41 mouse cellular contexts compared by ENCODE assay signal in the genomic region with DNA sequence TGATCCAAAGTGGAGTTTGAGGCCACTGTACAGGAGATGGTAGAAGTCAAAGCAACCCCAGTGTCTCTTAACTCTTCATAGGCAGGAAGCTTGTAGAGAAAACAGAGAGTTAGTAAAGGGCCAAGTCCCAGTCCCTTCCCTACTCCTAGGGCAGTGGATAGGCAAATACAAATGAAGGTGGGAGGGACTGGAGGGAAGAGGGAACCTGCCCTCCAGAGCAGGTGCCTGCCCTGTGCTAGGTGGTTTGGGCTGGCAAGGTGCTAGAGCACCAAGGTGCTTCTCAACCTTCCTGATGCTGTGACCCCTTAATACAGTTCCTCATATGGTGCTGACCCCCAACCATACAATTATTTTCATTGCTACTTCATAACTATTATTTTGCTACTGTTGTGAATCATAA. TPM values are rescaled to one million over a fixed set of nuclear protein-coding genes. Genes with fewer than 3 reads are reported as not detected.
"Had no signal": no experiment of that assay in that cellular context is flagged by ENCODE, and none has a peak within 500 bp of the region (broad histone marks: within the 10 kb centered on the region; RNA-seq: fewer than 3 reads in every experiment).

No protein-coding gene starts in this region.

- H3K36me3 ChIP-seq: heart, embryonic 10.5 days; heart, embryonic 12.5 days; heart, embryonic 13.5 days; heart, embryonic 15.5 days; hindbrain, embryonic 10.5 days; hindbrain, embryonic 12.5 days; hindbrain, embryonic 13.5 days; hindbrain, embryonic 15.5 days; intestine, embryonic 15.5 days; kidney, embryonic 15.5 days had no signal

- ATAC-seq: hindbrain, embryonic 16.5 days; hindbrain, postnatal 0 days; inflammation-experienced regulatory T-cells, adult 6 months; intestine, embryonic 15.5 days; intestine, embryonic 16.5 days; intestine, postnatal 0 days had no signal

- H3K4me3 ChIP-seq: heart, adult 2 months; heart, embryonic 10.5 days; heart, embryonic 12.5 days; heart, embryonic 13.5 days; heart, embryonic 15.5 days; hindbrain, embryonic 10.5 days; hindbrain, embryonic 12.5 days; hindbrain, embryonic 13.5 days; hindbrain, embryonic 15.5 days; intestine, embryonic 15.5 days; kidney, embryonic 15.5 days; layer of hippocampus, adult 2 months had no signal

- H3K27ac ChIP-seq: heart, adult 2 months; heart, embryonic 10.5 days; heart, embryonic 13.5 days; heart, embryonic 15.5 days; hindbrain, embryonic 10.5 days; hindbrain, embryonic 12.5 days; hindbrain, embryonic 13.5 days; hindbrain, embryonic 14.5 days; hindbrain, embryonic 15.5 days; hindbrain, postnatal 0 days; intestine, embryonic 15.5 days; kidney, embryonic 15.5 days; kidney, postnatal 0 days; layer of hippocampus, adult 2 months had no signal

- DNase-seq: heart, adult 2 months; heart, postnatal 10 days; heart, postnatal 36 days; heart, postnatal 4 days; kidney, adult 11 months; kidney, adult 18-20 months; kidney, adult 2 months; kidney, adult 8-10 months; kidney, adult 9 months; kidney, postnatal 10 days; kidney, postnatal 14 days; kidney, postnatal 25 days; kidney, postnatal 36 days; kidney, postnatal 4 days; layer of hippocampus, adult 9-11 months; layer of hippocampus, postnatal 36 days had no signal

- H3K4me1 ChIP-seq: intestine, embryonic 15.5 days; kidney, embryonic 15.5 days had no signal

- H3K9ac ChIP-seq: heart, embryonic 12.5 days; heart, embryonic 13.5 days; heart, embryonic 15.5 days; hindbrain, embryonic 12.5 days; hindbrain, embryonic 13.5 days; hindbrain, embryonic 14.5 days; hindbrain, embryonic 15.5 days; intestine, embryonic 15.5 days; kidney, embryonic 15.5 days had no signal

- H3K9me3 ChIP-seq: heart, embryonic 10.5 days; heart, embryonic 12.5 days; heart, embryonic 13.5 days; heart, embryonic 15.5 days; hindbrain, embryonic 10.5 days; hindbrain, embryonic 12.5 days; hindbrain, embryonic 13.5 days; hindbrain, embryonic 15.5 days; intestine, embryonic 15.5 days; kidney, embryonic 15.5 days had no signal

- H3K27me3 ChIP-seq: heart, embryonic 12.5 days; hindbrain, embryonic 12.5 days; intestine, embryonic 15.5 days; kidney, embryonic 15.5 days had no signal

- H3K4me2 ChIP-seq: heart, embryonic 11.5 days; heart, embryonic 12.5 days; heart, embryonic 13.5 days; heart, embryonic 15.5 days; hindbrain, embryonic 12.5 days; hindbrain, embryonic 13.5 days; hindbrain, embryonic 14.5 days; hindbrain, embryonic 15.5 days; intestine, embryonic 15.5 days; kidney, embryonic 15.5 days had no signal

RNA-seq across cellular contexts. Expression of a gene that starts 24.4 kb away (rescaled TPM):
- total RNA-seq: heart, adult 2 months; heart, adult 8-10 months; heart, postnatal 10 days; heart, postnatal 25 days; heart, postnatal 36 days; heart, postnatal 4 days; hematopoietic stem cell, adult 5-6 weeks had no signal
- polyA plus RNA-seq: heart, embryonic 11.5 days; heart, embryonic 12.5 days; heart, embryonic 14.5 days; heart, embryonic 15.5 days; heart, postnatal 0 days; inflammation-experienced regulatory T-cells, adult 6 months; intestine, embryonic 16.5 days; large intestine, adult 2 months had no signal
